Mouse (Mus musculus): ENCODE data around the gene Gm49320. TPM values are rescaled to one million over a fixed set of nuclear protein-coding genes. Genes with fewer than 3 reads are reported as not detected.
A peak's percentile ranks its signal among the peaks of the same experiment; 100 is the strongest.

Gm49320 gene
- 0.11 and 0.61 TPM in 2 replicates for total RNA-seq (2014; rRNA removed)
- polyA plus RNA-seq (2015; fragmentation: Nextera tagmentation; extraction: Ambion mirVana) = 0.45 and 0.85 TPM in 2 replicates

- Histone ChIP-seq H3K27me3 (ENCODE audit: insufficient read depth, low read length) (no peaks in the 10 kb centered on the region), H3K4me3 (ENCODE audit: low read depth, low read length) (peak within 1 kb of the TSS; percentile 82), H3K9me3 (ENCODE audit: low read length) (no peaks in the 10 kb centered on the region), H3K4me1 (ENCODE audit: insufficient read depth, low read length) (peaks cover 8% of the 10 kb centered on the region), H3K27ac (ENCODE audit: low read depth, low read length) (peak within 1 kb of the TSS; percentile 89), H3K9ac (replicated peaks; ENCODE audit: low read length, poor library complexity, severe bottlenecking) (peak within 1 kb of the TSS; percentile 79), H3K4me2 (ENCODE audit: low read depth, low read length, poor library complexity, severe bottlenecking) (peak within 1 kb of the TSS; percentile 85), H3K36me3 (ENCODE audit: insufficient read depth, low read length) (peaks cover 16% of the 10 kb centered on the region)
- DNase-seq (ENCODE audit: low spot score) = peak; percentile 100
- peak; percentile 74 for TF ChIP-seq CTCF (IDR thresholded peaks at IDR 0.05)
- ATAC-seq (ENCODE audit: low FRiP score) = peak; percentile 96
- under 1% methylated on average over 62 of the region's 71 CpGs for WGBS
Measured at GRCm38 (mm10) chr8:4238434-4239192, at the start of gene Gm49320, which contains the start of gene Map2k7. Gene Gm49320 (plus strand): TSS chr8:4238865. Gene Map2k7 (plus strand): TSS chr8:4238740.

DNA sequence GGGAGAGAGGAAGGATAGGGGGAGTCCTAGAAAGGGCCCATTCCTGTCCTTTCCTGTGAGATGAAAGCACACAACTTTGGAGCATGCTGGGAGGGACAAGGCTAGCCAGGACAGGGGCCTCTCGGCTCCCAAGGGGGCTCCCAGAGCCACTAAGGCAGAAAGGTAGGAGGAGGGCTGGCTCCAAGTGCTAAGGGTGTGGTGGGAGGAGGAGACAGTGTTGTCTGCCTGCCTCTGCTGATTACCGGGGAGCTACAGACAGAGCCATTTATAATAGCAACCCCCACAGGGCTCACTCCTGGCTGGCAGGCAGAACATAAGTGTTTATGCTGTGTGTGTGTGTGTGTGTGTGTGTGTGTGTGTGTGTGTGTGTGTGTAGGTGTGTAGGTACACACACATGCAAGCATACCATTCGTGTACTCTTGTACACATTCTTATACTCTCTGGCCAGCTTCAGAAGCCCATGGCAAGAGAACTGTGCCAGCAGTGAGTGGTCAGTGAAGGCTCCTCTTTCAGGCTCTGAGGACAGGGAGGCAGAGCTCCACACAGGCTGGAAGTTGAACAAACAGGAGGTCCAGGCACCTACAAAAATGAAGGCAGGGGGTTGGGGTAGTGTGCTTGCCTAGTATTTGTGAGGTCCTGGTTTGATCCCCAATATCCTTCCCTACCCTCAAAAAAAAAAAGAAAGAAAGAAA is 49.5 kb upstream of the Gm49320 start:
- H3K4me2 ChIP-seq (ENCODE audit: low read depth, low read length, poor library complexity, severe bottlenecking) = no peak overlapping the region
- no peak for TF ChIP-seq CTCF (IDR thresholded peaks at IDR 0.05)
- no peaks in the 10 kb centered on the region for H3K4me1 ChIP-seq (ENCODE audit: insufficient read depth, low read length)
- H3K36me3 ChIP-seq (ENCODE audit: insufficient read depth, low read length) = peaks cover 53% of the 10 kb centered on the region
- no peak overlapping the region for H3K4me3 ChIP-seq (ENCODE audit: low read depth, low read length)
- no peak for DNase-seq (ENCODE audit: low spot score)
- no peak overlapping the region for H3K9ac ChIP-seq (replicated peaks; ENCODE audit: low read length, poor library complexity, severe bottlenecking)
- no peak overlapping the region for H3K27ac ChIP-seq (ENCODE audit: low read depth, low read length)
- no peak for ATAC-seq (ENCODE audit: low FRiP score)
- no peaks in the 10 kb centered on the region for H3K9me3 ChIP-seq (ENCODE audit: low read length)
- no peaks in the 10 kb centered on the region for H3K27me3 ChIP-seq (ENCODE audit: insufficient read depth, low read length)
- 40% methylated on average over 3 of the region's 3 CpGs for WGBS

GRCm38 (mm10) chr8:4192305-4192704 is 46.4 kb upstream of the Gm49320 start:
- peak; percentile 51 for ATAC-seq (ENCODE audit: low FRiP score)
- Histone ChIP-seq H3K9me3 (ENCODE audit: low read length) (no peaks in the 10 kb centered on the region), H3K4me3 (ENCODE audit: low read depth, low read length) (no peak overlapping the region), H3K4me2 (ENCODE audit: low read depth, low read length, poor library complexity, severe bottlenecking) (no peak overlapping the region), H3K9ac (replicated peaks; ENCODE audit: low read length, poor library complexity, severe bottlenecking) (no peak overlapping the region), H3K27ac (ENCODE audit: low read depth, low read length) (peak overlapping the region; percentile 67), H3K4me1 (ENCODE audit: insufficient read depth, low read length) (no peaks in the 10 kb centered on the region), H3K36me3 (ENCODE audit: insufficient read depth, low read length) (peaks cover 40% of the 10 kb centered on the region), H3K27me3 (ENCODE audit: insufficient read depth, low read length) (no peaks in the 10 kb centered on the region)
- WGBS = 30% methylated on average over 5 of the region's 5 CpGs
- TF ChIP-seq CTCF (IDR thresholded peaks at IDR 0.05) = no peak
- DNase-seq (ENCODE audit: low spot score) = peak; percentile 74

- no peaks in the 10 kb centered on the region for H3K4me1 ChIP-seq (ENCODE audit: insufficient read depth, low read length)
- no peak overlapping the region for H3K9ac ChIP-seq (replicated peaks; ENCODE audit: low read length, poor library complexity, severe bottlenecking)
- TF ChIP-seq CTCF (IDR thresholded peaks at IDR 0.05) = peak; percentile 90
- H3K9me3 ChIP-seq (ENCODE audit: low read length) = no peaks in the 10 kb centered on the region
- peak overlapping the region; percentile 67 for H3K27ac ChIP-seq (ENCODE audit: low read depth, low read length)
- H3K27me3 ChIP-seq (ENCODE audit: insufficient read depth, low read length) = no peaks in the 10 kb centered on the region
- ATAC-seq (ENCODE audit: low FRiP score) (peak; percentile 82), DNase-seq (ENCODE audit: low spot score) (peak; percentile 81)
- no peak overlapping the region for H3K4me2 ChIP-seq (ENCODE audit: low read depth, low read length, poor library complexity, severe bottlenecking)
- H3K36me3 ChIP-seq (ENCODE audit: insufficient read depth, low read length) = peaks cover 39% of the 10 kb centered on the region
- 4% methylated on average over 18 of the region's 18 CpGs for WGBS
- H3K4me3 ChIP-seq (ENCODE audit: low read depth, low read length) = no peak overlapping the region
Measured at GRCm38 (mm10) chr8:4192807-4193587, 45.7 kb upstream of the Gm49320 start.

- no peak for TF ChIP-seq CTCF (IDR thresholded peaks at IDR 0.05)
- Histone ChIP-seq H3K9ac (replicated peaks; ENCODE audit: low read length, poor library complexity, severe bottlenecking) (no peak overlapping the region), H3K27ac (ENCODE audit: low read depth, low read length) (peak overlapping the region; percentile 67; the same call in 1 of the 2 replicates), H3K36me3 (ENCODE audit: insufficient read depth, low read length) (peaks cover 33% of the 10 kb centered on the region), H3K4me2 (ENCODE audit: low read depth, low read length, poor library complexity, severe bottlenecking) (no peak overlapping the region), H3K9me3 (ENCODE audit: low read length) (no peaks in the 10 kb centered on the region), H3K27me3 (ENCODE audit: insufficient read depth, low read length) (no peaks in the 10 kb centered on the region), H3K4me1 (ENCODE audit: insufficient read depth, low read length) (no peaks in the 10 kb centered on the region), H3K4me3 (ENCODE audit: low read depth, low read length) (no peak overlapping the region)
- DNase-seq (ENCODE audit: low spot score) = no peak
- 54% methylated on average over 7 of the region's 7 CpGs for WGBS
- no peak for ATAC-seq (ENCODE audit: low FRiP score)
Measured at GRCm38 (mm10) chr8:4193588-4193894, 45.1 kb upstream of the Gm49320 start.

Measured in midbrain, postnatal 0 days (tissue).